Mouse (Mus musculus) C3H10T1/2 (cell line): ENCODE measurements around the gene N4bp3. TPM values are rescaled to one million over a fixed set of nuclear protein-coding genes. Genes with fewer than 3 reads are reported as not detected.

Experiments used
- polyA plus RNA-seq, 2 experiments: library from polyadenylated mRNA; unstranded; fragments of >200 nt; fragmentation: generic; extraction: Trizol; gene quantifications; one replicate each; pipeline ENCODE4 v1.2.1; 2012; ENCODE audit warnings: missing spikeins in 2 of 2

The N4bp3 gene
- 1 to 10 TPM; 2.3 to 4.5 TPM for polyA plus RNA-seq

GRCm38 (mm10) chr11:51650691-51651515 is at the start of gene N4bp3, which contains the start of gene D930048N14Rik:
Gene N4bp3, minus strand, starts transcription at chr11:51650842.
Gene D930048N14Rik, plus strand, starts transcription at chr11:51650954.

GRCm38 (mm10) chr11:51688330-51689328 is 38.0 kb upstream of the N4bp3 start, which contains the start of gene 0610009B22Rik:
Gene 0610009B22Rik, minus strand, starts transcription at chr11:51688874.

GRCm38 (mm10) chr11:51635525-51636322 is 14.9 kb downstream of the N4bp3 start, which contains the start of gene Rmnd5b:
Gene Rmnd5b, minus strand, starts transcription at chr11:51635896.

GRCm38 (mm10) chr11:51619409-51620060 is 31.1 kb downstream of the N4bp3 start, which contains the start of gene Nhp2:
Gene Nhp2, plus strand, starts transcription at chr11:51619735.

GRCm38 (mm10) chr11:51606447-51607095 is 44.1 kb downstream of the N4bp3 start, which contains the start of gene Hnrnpab:
Gene Hnrnpab, minus strand, starts transcription at chr11:51606847.

Other genes starting within 250 kb of the N4bp3 start
- 1 to 10 TPM; 4.2 to 8.7 TPM for gene Phykpl, start 66.1 kb downstream of the N4bp3 start, polyA plus RNA-seq
- gene Hnrnpab, start 44.0 kb downstream of the N4bp3 start, polyA plus RNA-seq = 100 to 1,000 TPM; 144 to 260 TPM
- gene Nhp2, start 31.1 kb downstream of the N4bp3 start, polyA plus RNA-seq = 100 to 1,000 TPM in 1 of 2 experiments, 10 to 100 TPM in 1; 83.1 to 636 TPM
- gene Rmnd5b, start 14.9 kb downstream of the N4bp3 start, polyA plus RNA-seq = 10 to 100 TPM; 24.1 to 35.1 TPM
- under 1 TPM; 0.13 to 0.48 TPM for gene D930048N14Rik, start 112 bp upstream of the N4bp3 start, polyA plus RNA-seq
- 10 to 100 TPM in 1 of 2 experiments, 1 to 10 TPM in 1; 2.2 to 24.3 TPM for gene 0610009B22Rik, start 38.0 kb upstream of the N4bp3 start, polyA plus RNA-seq
- gene Sec24a, start 112.8 kb upstream of the N4bp3 start, polyA plus RNA-seq = 1 to 10 TPM in 1 of 2 experiments, under 1 TPM in 1; 0.81 to 4.5 TPM
- 10 to 100 TPM in 1 of 2 experiments, 1 to 10 TPM in 1; 7.1 to 44.6 TPM for gene Sar1b, start 112.8 kb upstream of the N4bp3 start, polyA plus RNA-seq
- gene Jade2, start 206.8 kb upstream of the N4bp3 start, polyA plus RNA-seq = 10 to 100 TPM in 1 of 2 experiments, 1 to 10 TPM in 1; 4.3 to 12.8 TPM